In the genomic region with DNA sequence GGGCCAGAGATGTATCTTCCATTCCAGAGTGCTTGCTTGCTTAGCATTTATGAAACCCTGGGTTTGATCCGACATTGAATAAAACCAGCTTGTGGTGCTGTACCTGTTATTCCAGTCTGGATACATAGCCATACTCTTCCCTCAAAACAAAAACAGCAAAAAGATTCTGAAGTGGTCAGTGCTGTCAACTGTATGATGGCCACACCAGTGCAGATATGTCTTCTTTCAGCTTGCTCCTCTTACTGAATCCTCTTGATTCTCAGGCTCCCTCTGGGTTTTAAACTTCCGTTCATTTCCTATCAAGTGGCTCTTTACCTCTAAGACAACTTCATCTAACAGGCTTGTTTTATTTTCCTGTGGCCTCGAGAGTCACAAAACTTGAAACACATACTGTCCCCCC, we compare ENCODE assay signal across 8 mouse cellular contexts. TPM values are rescaled to one million over a fixed set of nuclear protein-coding genes. Genes with fewer than 3 reads are reported as not detected.
DNase-seq lines count a peak whose midpoint lies in the region; ATAC-seq and TF ChIP-seq lines count a peak whose summit lies in the region.

A gene (minus strand): TSS at position 101 of the 400 bp plus-strand sequence.

- peaks cover 27% of the 10 kb centered on the region for H3K4me1 ChIP-seq in kidney, embryonic 16.5 days (ENCODE audit: insufficient read depth, low read length)
- peaks cover 28% of the 10 kb centered on the region for H3K4me1 ChIP-seq in liver, embryonic 15.5 days (replicated peaks)

- H3K27ac ChIP-seq in kidney, embryonic 16.5 days (ENCODE audit: low read length): peak within 1 kb of the TSS; percentile 91
- H3K27ac ChIP-seq in liver, embryonic 15.5 days (replicated peaks): peak within 1 kb of the TSS; percentile 73

- TF ChIP-seq CTCF in brain, embryonic 14.5 days (IDR thresholded peaks at IDR 0.05; ENCODE audit: borderline replicate concordance, extremely low read depth, insufficient read depth, insufficient read length): no peak

- DNase-seq in kidney, postnatal 14 days: no peak
- no peak for DNase-seq in brain, embryonic 14.5 days (ENCODE audit: low read depth)
- no peak for DNase-seq in heart, postnatal 10 days
- DNase-seq in natural killer cell, adult 2 months (ENCODE audit: low spot score in 2 of 2): no peak
- no peak for DNase-seq in retina, postnatal 1 day

- 78% methylated on average over 3 of the region's 3 CpGs for WGBS in kidney, embryonic 16.5 days
- WGBS in liver, embryonic 15.5 days (ENCODE audit: insufficient replicate concordance): 61% methylated on average over 3 of the region's 3 CpGs

- ATAC-seq in kidney, embryonic 16.5 days (ENCODE audit: low FRiP score, low TSS enrichment): no peak
- no peak for ATAC-seq in liver, embryonic 15.5 days (ENCODE audit: insufficient read depth)
- ATAC-seq in activated CD4-positive, CD25-positive, alpha-beta regulatory T cell, adult 4 months: no peak

- H3K36me3 ChIP-seq in kidney, embryonic 16.5 days (ENCODE audit: insufficient read depth, low read length): no peaks in the 10 kb centered on the region
- no peaks in the 10 kb centered on the region for H3K36me3 ChIP-seq in liver, embryonic 15.5 days (replicated peaks)

- peak within 1 kb of the TSS; percentile 73 for H3K9ac ChIP-seq in kidney, embryonic 16.5 days (replicated peaks; ENCODE audit: low read length)
- peak within 1 kb of the TSS; percentile 48 for H3K9ac ChIP-seq in liver, embryonic 15.5 days

- H3K4me3 ChIP-seq in kidney, embryonic 16.5 days (ENCODE audit: low read length): peak within 1 kb of the TSS; percentile 79
- peak within 1 kb of the TSS; percentile 78 for H3K4me3 ChIP-seq in liver, embryonic 15.5 days (replicated peaks)

- H3K4me2 ChIP-seq in kidney, embryonic 16.5 days (replicated peaks; ENCODE audit: low read depth, low read length): peak within 1 kb of the TSS; percentile 85
- peak within 1 kb of the TSS; percentile 96 for H3K4me2 ChIP-seq in liver, embryonic 15.5 days

- H3K27me3 ChIP-seq in kidney, embryonic 16.5 days (ENCODE audit: insufficient read depth, low read length): no peaks in the 10 kb centered on the region
- H3K27me3 ChIP-seq in liver, embryonic 15.5 days: 0 out of 2 replicates have a peak, but pooled peaks cover 4% of the 10 kb centered on the region

- no peak for TF ChIP-seq POLR2A in brain, embryonic 14.5 days (IDR thresholded peaks at IDR 0.05; ENCODE audit: borderline replicate concordance, extremely low read depth, insufficient read depth, insufficient read length, poor library complexity, severe bottlenecking)

- no peaks in the 10 kb centered on the region for H3K9me3 ChIP-seq in kidney, embryonic 16.5 days (ENCODE audit: low read length)
- no peaks in the 10 kb centered on the region for H3K9me3 ChIP-seq in liver, embryonic 15.5 days (replicated peaks)

- intact Hi-C loops in heart, postnatal 10 days (cut with DNase I): no loop called here

RNA-seq across cellular contexts. Expression of the gene that starts here (rescaled TPM):
- polyA plus RNA-seq in kidney, embryonic 16.5 days (2015; fragmentation: Nextera tagmentation; extraction: Ambion mirVana): 17.2 and 18.1 TPM in 2 replicates
- 17.6 and 24.7 TPM in 2 replicates for polyA plus RNA-seq in brain, embryonic 14.5 days (2012; rRNA removed)
- 10 to 100 TPM; 15.1 to 15.8 TPM for total RNA-seq in heart, postnatal 10 days (2021)
- polyA plus RNA-seq in liver, embryonic 15.5 days (2015; fragmentation: Nextera tagmentation; extraction: Ambion mirVana): 4.3 and 5.1 TPM in 2 replicates
- 1 to 10 TPM; 4.2 to 8.5 TPM for polyA plus RNA-seq in activated CD4-positive, CD25-positive, alpha-beta regulatory T cell, adult 4 months (2017; shearing (Covaris generic))
